Mouse (Mus musculus) liver, postnatal 0 days (tissue): ENCODE results near the gene Fut9.

Experiments used
- CTCF ChIP-seq: sonication (generic); IDR thresholded peaks from 2 replicates; pipeline ENCODE4 v1.5.1; 2016; ENCODE audit warnings: antibody characterized with exemption, low read depth
- EP300 ChIP-seq: IDR thresholded peaks from 2 replicates; pipeline ENCODE4 v1.6.1; 2016; ENCODE audit warnings: antibody characterized with exemption, low read depth, mild to moderate bottlenecking

GRCm38 (mm10) chr4:25741553-25741952 lies 58.5 kb downstream of the Fut9 start:
- TF ChIP-seq EP300 (no peak), CTCF (no peak)
